Mouse (Mus musculus) heart, adult 2 months (tissue): ENCODE data around the gene Plppr5.

Experiments used
- CTCF ChIP-seq: fragments of 200-600 bp; IDR thresholded peaks from 2 replicates; pipeline ENCODE4 v1.8.1; 2022; ENCODE audit warnings: antibody characterized with exemption, mild to moderate bottlenecking, moderate library complexity
- POLR2A ChIP-seq: fragments of 200-500 bp; IDR thresholded peaks from 2 replicates; pipeline ENCODE4 v1.6.1; 2011; ENCODE audit warnings: mild to moderate bottlenecking, low read depth, low read length, control low read depth; ENCODE audit not compliant: insufficient read depth

GRCm38 (mm10) chr3:117606383-117606782, 31.7 kb downstream of the Plppr5 start:
- TF ChIP-seq POLR2A (no peak), CTCF (no peak)
